Mouse (Mus musculus): ENCODE results near the gene Tacc2. TPM values are rescaled to one million over a fixed set of nuclear protein-coding genes. Genes with fewer than 3 reads are reported as not detected.

The Tacc2 gene
- total and polyA plus RNA-seq, 3 experiments = 3.5 to 21.5 TPM; not detected in 1

GRCm38 (mm10) chr7:130603556-130603955 lies 26.3 kb downstream of the Tacc2 start:
- no peaks in the 10 kb centered on the region for H3K36me3 ChIP-seq (ENCODE audit: control insufficient read depth in 1 of 2, insufficient read depth in 2 of 2, low read length in 2 of 2)
- no peaks in the 10 kb centered on the region for H3K4me1 ChIP-seq (ENCODE audit: control insufficient read depth in 1 of 2, insufficient read depth in 2 of 2, low read length in 2 of 2)
- peaks cover 0 to 2% of the 10 kb centered on the region in 2 experiments; a peak in 1 of 4 replicates for H3K27me3 ChIP-seq (ENCODE audit: control insufficient read depth in 1 of 2, insufficient read depth in 2 of 2, low read length in 2 of 2)
- H3K4me3 ChIP-seq (ENCODE audit: control insufficient read depth in 1 of 2, insufficient read depth in 1 of 2, low read depth in 2 of 2, low read length in 2 of 2) = no peak overlapping the region
- H3K79me2 ChIP-seq (ENCODE audit: control insufficient read depth, insufficient read depth, low read length, poor library complexity) = no peaks in the 10 kb centered on the region
- no peak for DNase-seq (ENCODE audit: low read depth, low spot score)
- H3K9ac ChIP-seq (ENCODE audit: control insufficient read depth, low read depth, low read length, poor library complexity, severe bottlenecking) = no peak overlapping the region
- H3K9me3 ChIP-seq (replicated peaks; ENCODE audit: insufficient read depth, low read length) = no peaks in the 10 kb centered on the region
- TF ChIP-seq POLR2AphosphoS2 (IDR thresholded peaks at IDR 0.05; ENCODE audit: low read length) (no peak), TBP (IDR thresholded peaks at IDR 0.05; ENCODE audit: low read depth, low read length) (no peak), NELFE (IDR thresholded peaks at IDR 0.05; ENCODE audit: low read depth, low read length) (no peak), ETS1 (IDR thresholded peaks at IDR 0.05; ENCODE audit: low read depth, low read length) (no peak), BHLHE40 (IDR thresholded peaks at IDR 0.05; ENCODE audit: borderline replicate concordance, low read depth, low read length) (no peak), CTCF (IDR thresholded peaks at IDR 0.05 in 2 of 3, conservative IDR thresholded peaks at IDR 0.05 in 1 of 3; ENCODE audit: control insufficient read depth in 1 of 3, insufficient read depth in 1 of 3, low read depth in 2 of 3, low read length in 3 of 3, poor library complexity in 1 of 3, severe bottlenecking in 1 of 3) (no peak), ELF1 (IDR thresholded peaks at IDR 0.05; ENCODE audit: low read depth, low read length) (no peak), USF2 (IDR thresholded peaks at IDR 0.05; ENCODE audit: borderline replicate concordance in 1 of 2, insufficient read depth in 1 of 2, low read depth in 1 of 2, low read length in 2 of 2) (no peak), SMC3 (IDR thresholded peaks at IDR 0.05; ENCODE audit: low read depth, low read length) (no peak), GABPA (IDR thresholded peaks at IDR 0.05; ENCODE audit: low read depth, low read length) (no peak), RAD21 (IDR thresholded peaks at IDR 0.05; ENCODE audit: low read depth, low read length) (no peak), E2F4 (IDR thresholded peaks at IDR 0.05; ENCODE audit: borderline replicate concordance, low read depth, low read length) (no peak), ZC3H11A (IDR thresholded peaks at IDR 0.05; ENCODE audit: low read depth, low read length) (no peak), UBTF (IDR thresholded peaks at IDR 0.05; ENCODE audit: borderline replicate concordance, insufficient read depth, low read depth, low read length) (no peak), MXI1 (IDR thresholded peaks at IDR 0.05; ENCODE audit: low read depth, low read length) (no peak), KAT2A (conservative IDR thresholded peaks at IDR 0.05; ENCODE audit: low read depth, low read length) (no peak), ZNF384 (IDR thresholded peaks at IDR 0.05; ENCODE audit: low read depth, low read length) (no peak), TAL1 (IDR thresholded peaks at IDR 0.05; ENCODE audit: low read length) (no peak)
- H3K27ac ChIP-seq (ENCODE audit: control insufficient read depth, low read depth, low read length) = no peak overlapping the region

- Histone ChIP-seq H3K27ac (ENCODE audit: control insufficient read depth, low read depth, low read length) (no peak overlapping the region), H3K27me3 (ENCODE audit: control insufficient read depth in 1 of 2, insufficient read depth in 2 of 2, low read length in 2 of 2) (peaks cover 0 to 3% of the 10 kb centered on the region in 2 experiments; a peak in 1 of 4 replicates), H3K9ac (ENCODE audit: control insufficient read depth, low read depth, low read length, poor library complexity, severe bottlenecking) (no peak overlapping the region), H3K4me3 (ENCODE audit: control insufficient read depth in 1 of 2, insufficient read depth in 1 of 2, low read depth in 2 of 2, low read length in 2 of 2) (no peak overlapping the region), H3K36me3 (ENCODE audit: control insufficient read depth in 1 of 2, insufficient read depth in 2 of 2, low read length in 2 of 2) (no peaks in the 10 kb centered on the region), H3K79me2 (ENCODE audit: control insufficient read depth, insufficient read depth, low read length, poor library complexity) (no peaks in the 10 kb centered on the region), H3K4me1 (ENCODE audit: control insufficient read depth in 1 of 2, insufficient read depth in 2 of 2, low read length in 2 of 2) (no peaks in the 10 kb centered on the region), H3K9me3 (replicated peaks; ENCODE audit: insufficient read depth, low read length) (no peaks in the 10 kb centered on the region)
- TF ChIP-seq RAD21 (IDR thresholded peaks at IDR 0.05; ENCODE audit: low read depth, low read length) = no peak
- DNase-seq (ENCODE audit: low read depth, low spot score) = no peak
Observed at GRCm38 (mm10) chr7:130604390-130604789, 27.2 kb downstream of the Tacc2 start.
